Mouse (Mus musculus) mammary gland, adult 2 months (tissue): ENCODE results near the gene Rit1. TPM values are rescaled to one million over a fixed set of nuclear protein-coding genes. Genes with fewer than 3 reads are reported as not detected.

Experiments
- polyA plus RNA-seq: library from polyadenylated mRNA; depleted of rRNA; stranded (reverse); fragments of >200 nt; gene quantifications from 2 replicates; pipeline ENCODE4 v1.2.3, GENCODE M21; 2012; ENCODE audit warnings: low replicate concordance; rRNA removed

Gene Rit1
- polyA plus RNA-seq: 38.7 and 55.6 TPM in 2 replicates

DNA sequence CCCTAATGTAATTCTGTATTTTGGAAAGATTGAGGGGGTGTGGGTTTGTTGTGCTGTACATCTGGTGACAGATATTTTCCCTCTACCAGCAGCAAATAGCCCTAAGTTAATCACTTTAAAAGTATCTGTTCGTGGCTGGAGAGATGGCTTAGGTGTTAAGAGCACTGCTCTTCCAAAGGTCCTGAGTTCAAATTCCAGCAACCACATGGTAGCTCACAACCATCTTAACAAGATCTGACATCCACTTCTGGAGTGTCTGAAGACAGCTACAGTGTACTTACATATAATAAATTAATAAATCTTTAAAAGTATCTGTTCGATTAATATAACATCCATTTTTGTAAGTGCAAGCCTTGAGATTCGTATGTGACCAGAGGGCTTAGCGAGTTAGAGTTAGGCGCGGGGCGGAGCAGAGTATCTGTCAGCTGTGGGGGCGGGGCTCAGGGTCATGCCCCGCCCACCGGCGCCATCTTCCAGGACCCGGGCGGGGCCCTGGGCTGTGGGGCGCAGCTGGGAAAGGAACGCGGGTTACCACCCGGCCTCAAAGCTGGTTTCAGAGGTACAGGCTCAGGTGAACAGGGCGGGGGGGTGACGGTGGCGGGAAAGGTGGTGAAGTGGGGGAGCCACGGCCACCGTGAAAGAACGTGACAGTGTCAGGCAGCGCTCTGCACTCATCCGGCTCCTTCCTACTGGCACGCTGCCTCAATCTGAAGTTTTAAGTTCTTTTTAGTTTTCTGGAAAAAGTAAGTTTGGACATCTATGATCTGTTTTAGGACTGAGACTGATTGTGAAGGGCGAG lies at the start of gene Rit1:
Gene Rit1 (plus strand): TSS at position 440 of the 799 bp plus-strand sequence.

DNA sequence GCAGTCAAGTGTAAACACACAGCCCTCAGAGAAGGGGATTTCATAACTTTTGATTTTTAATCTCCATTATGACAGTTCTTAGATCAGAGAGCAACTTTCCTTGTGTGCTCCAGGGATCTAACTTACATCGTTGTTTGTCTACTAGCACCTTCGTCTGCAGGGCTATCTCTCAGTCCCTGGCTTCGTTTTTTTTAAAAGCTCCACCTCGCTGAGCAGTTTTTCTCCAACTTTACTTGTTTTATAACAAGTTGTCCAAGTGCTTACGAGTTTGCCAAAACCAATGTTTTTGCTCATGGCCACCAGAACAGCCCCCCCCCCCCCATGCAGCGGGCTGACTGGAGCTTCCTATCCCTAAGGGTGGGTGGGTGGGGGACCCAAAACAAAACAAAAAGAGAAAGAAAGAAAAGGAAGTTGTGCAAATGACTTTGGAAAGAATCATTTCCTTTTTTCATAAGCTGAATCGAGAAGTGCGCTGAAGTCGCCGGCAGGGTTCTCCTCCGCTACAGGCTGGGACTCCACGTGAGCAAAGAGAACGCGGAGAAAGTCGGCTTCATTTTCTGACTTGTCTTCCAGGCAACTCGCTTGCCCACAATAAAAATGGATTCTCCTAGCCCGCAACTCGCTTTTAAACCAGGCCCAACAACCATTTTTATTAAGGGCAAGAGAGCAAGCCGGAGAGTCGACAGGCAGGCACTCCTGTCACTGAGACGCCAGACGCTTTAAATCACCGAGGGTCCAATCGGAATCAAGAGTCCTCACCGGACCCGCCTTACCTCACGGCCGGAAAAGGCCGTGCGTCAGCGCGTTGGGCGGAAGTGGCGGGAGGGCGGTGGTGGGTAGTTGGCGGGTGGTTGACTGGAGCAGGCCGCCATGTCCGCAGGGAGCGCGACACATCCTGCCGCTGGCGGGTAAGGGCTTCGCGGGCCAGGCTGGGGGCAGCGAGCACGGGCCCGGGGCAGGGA lies 31.4 kb upstream of the Rit1 start, which contains the start of gene Khdc4:
Gene Khdc4 (plus strand): TSS at position 824 of the 962 bp plus-strand sequence.

DNA sequence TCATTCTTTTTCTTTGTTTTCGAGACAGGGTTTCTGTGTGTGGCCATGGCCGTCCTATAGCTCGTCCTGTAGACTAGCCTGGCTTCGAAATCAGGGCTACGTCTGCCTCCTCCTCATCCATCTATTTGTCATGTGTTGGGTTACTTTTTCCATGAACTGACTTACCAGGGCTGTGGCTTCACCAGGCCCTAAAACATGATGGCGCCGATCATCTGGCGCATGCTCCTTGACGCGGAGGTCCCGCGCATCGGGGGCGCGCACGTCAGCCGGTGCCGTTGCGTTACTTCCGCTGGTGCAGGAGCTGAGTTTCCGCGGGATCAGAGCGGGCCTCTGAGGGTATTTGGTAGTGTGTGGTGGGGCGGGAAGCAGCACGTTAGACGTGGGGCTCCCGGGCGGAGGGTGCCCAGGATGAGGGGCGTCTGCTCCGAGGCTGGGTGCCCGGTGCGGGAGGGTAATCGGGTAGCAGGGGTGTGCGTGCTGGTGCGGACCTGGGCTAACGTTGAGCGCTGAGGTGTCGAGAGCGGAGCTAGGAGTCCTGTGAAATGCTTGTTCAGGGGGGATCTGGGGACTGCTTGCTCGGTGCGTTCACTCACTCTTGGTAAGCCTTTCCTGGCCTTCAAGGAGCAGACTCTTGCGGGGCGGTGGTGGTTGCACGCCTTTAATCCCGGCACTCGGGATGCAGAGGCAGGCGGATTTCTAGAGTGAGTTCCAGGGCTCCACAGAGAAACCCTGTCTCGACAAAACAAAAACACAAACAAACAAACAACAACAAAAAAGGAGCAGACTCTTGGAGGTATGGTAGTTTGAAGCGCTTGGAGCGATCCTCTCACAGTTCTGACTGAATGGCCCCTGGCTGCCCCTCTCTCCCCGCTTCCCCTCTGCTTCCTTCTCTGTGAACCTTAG lies 58.6 kb downstream of the Rit1 start, which contains the start of gene Syt11:
Gene Syt11 (minus strand): TSS at position 226 of the 903 bp plus-strand sequence.

Other genes starting within 250 kb of the Rit1 start
- 226 and 360 TPM in 2 replicates for gene Lmna, start 206.9 kb upstream of the Rit1 start, polyA plus RNA-seq
- gene Mex3a, start 184.4 kb upstream of the Rit1 start, polyA plus RNA-seq: 2.5 and 3.5 TPM in 2 replicates
- gene Rab25, start 168.5 kb upstream of the Rit1 start, polyA plus RNA-seq: 37.9 TPM in 2 replicates
- 121 and 137 TPM in 2 replicates for gene Lamtor2, start 163.8 kb upstream of the Rit1 start, polyA plus RNA-seq
- 65.3 and 82.9 TPM in 2 replicates for gene Ubqln4, start 163.1 kb upstream of the Rit1 start, polyA plus RNA-seq
- 135 and 181 TPM in 2 replicates for gene Ssr2, start 141.0 kb upstream of the Rit1 start, polyA plus RNA-seq
- 79.4 and 105 TPM in 2 replicates for gene Arhgef2, start 110.9 kb upstream of the Rit1 start, polyA plus RNA-seq
- not detected in 2 replicates for gene Rxfp4, start 63.7 kb upstream of the Rit1 start, polyA plus RNA-seq
- gene Khdc4, start 31.0 kb upstream of the Rit1 start, polyA plus RNA-seq: 62.8 and 78.3 TPM in 2 replicates
- gene Syt11, start 58.3 kb downstream of the Rit1 start, polyA plus RNA-seq: 5.2 and 8.2 TPM in 2 replicates
- 13.6 and 15.5 TPM in 2 replicates for gene Gon4l, start 118.4 kb downstream of the Rit1 start, polyA plus RNA-seq
- gene Msto1, start 197.2 kb downstream of the Rit1 start, polyA plus RNA-seq: 27.4 and 32.6 TPM in 2 replicates
- gene Ash1l, start 233.8 kb downstream of the Rit1 start, polyA plus RNA-seq: 6.8 and 11.5 TPM in 2 replicates
- 34.1 and 46.4 TPM in 2 replicates for gene Dap3, start 234.3 kb downstream of the Rit1 start, polyA plus RNA-seq